Mouse (Mus musculus) midbrain, postnatal 0 days (tissue): ENCODE measurements around the gene Eps15l1. TPM values are rescaled to one million over a fixed set of nuclear protein-coding genes. Genes with fewer than 3 reads are reported as not detected.

ENCODE experiments used
- ATAC-seq: fragments of 200-750 bp; cut with Nextera tagmentation; 2 replicates; pipeline ENCODE4 v1.8.0; 2017; ENCODE audit warnings: moderate number of reproducible peaks, mild to moderate bottlenecking, moderate TSS enrichment, moderate library complexity; ENCODE audit not compliant: low FRiP score
- DNase-seq: peaks from one replicate; pipeline ENCODE4 v3.0.0-alpha.2; 2015; ENCODE audit warnings: low spot score
- H3K27ac ChIP-seq: fragments of 300-500 bp; sonication (generic); 2 replicates; pipeline ENCODE4 v1.5.1; 2014; ENCODE audit warnings: low read depth, mild to moderate bottlenecking, low read length, mixed read lengths
- H3K27me3 ChIP-seq: fragments of 300-500 bp; sonication (generic); 2 replicates; pipeline ENCODE4 v1.6.1; 2014; ENCODE audit warnings: low read length, control low read depth, mixed read lengths; ENCODE audit not compliant: insufficient read depth
- H3K36me3 ChIP-seq: fragments of 300-500 bp; sonication (generic); 2 replicates; pipeline ENCODE4 v1.6.1; 2014; ENCODE audit warnings: low read length, control low read depth, mixed read lengths; ENCODE audit not compliant: insufficient read depth
- H3K4me1 ChIP-seq: fragments of 300-500 bp; sonication (generic); 2 replicates; pipeline ENCODE4 v1.6.1; 2014; ENCODE audit warnings: mild to moderate bottlenecking, control low read depth, antibody characterized with exemption, low read length, mixed read lengths; ENCODE audit not compliant: insufficient read depth
- H3K4me2 ChIP-seq: fragments of 300-500 bp; sonication (generic); 2 replicates; pipeline ENCODE4 v1.6.1; 2014; ENCODE audit warnings: low read depth, mild to moderate bottlenecking, low read length, mixed read lengths; ENCODE audit not compliant: poor library complexity, severe bottlenecking
- H3K4me3 ChIP-seq: fragments of 300-500 bp; sonication (generic); 2 replicates; pipeline ENCODE4 v1.5.1; 2014; ENCODE audit warnings: low read depth, mild to moderate bottlenecking, low read length, moderate library complexity
- H3K9ac ChIP-seq: fragments of 300-500 bp; sonication (generic); replicated peaks from 2 replicates; pipeline ENCODE4 v1.6.1; 2014; ENCODE audit warnings: mild to moderate bottlenecking, low read length, moderate library complexity, mixed read lengths; ENCODE audit not compliant: poor library complexity, severe bottlenecking
- H3K9me3 ChIP-seq: fragments of 300-500 bp; sonication (generic); 2 replicates; pipeline ENCODE4 v1.6.1; 2016; ENCODE audit warnings: low read length, control low read depth
- CTCF ChIP-seq: IDR thresholded peaks from 2 replicates; pipeline ENCODE4 v1.5.1; 2016; ENCODE audit warnings: antibody characterized with exemption, mild to moderate bottlenecking
- WGBS: fragments of 180-500 bp; shearing (Covaris S2); extraction: QIAGEN DNeasy Blood & Tissue Kit; methylation state at CpG from one replicate; pipeline ENCODE4 v1.1.7; 2014; 5-methylcytosine and 5-hydroxymethylcytosine counted together
- polyA plus RNA-seq: library from polyadenylated mRNA; unstranded; fragments of >200 nt; fragmentation: Nextera tagmentation; extraction: Ambion mirVana; gene quantifications from 2 replicates; pipeline ENCODE4 v1.2.1, GENCODE M21; 2015
- total RNA-seq: library from RNA; depleted of rRNA; stranded (reverse); fragments of >200 nt; gene quantifications from 2 replicates; pipeline ENCODE4 v1.2.3, GENCODE M21; 2014

Eps15l1 gene
- total and polyA plus RNA-seq, 2 experiments from 2014 or later: 51.3 to 65.7 TPM

DNA sequence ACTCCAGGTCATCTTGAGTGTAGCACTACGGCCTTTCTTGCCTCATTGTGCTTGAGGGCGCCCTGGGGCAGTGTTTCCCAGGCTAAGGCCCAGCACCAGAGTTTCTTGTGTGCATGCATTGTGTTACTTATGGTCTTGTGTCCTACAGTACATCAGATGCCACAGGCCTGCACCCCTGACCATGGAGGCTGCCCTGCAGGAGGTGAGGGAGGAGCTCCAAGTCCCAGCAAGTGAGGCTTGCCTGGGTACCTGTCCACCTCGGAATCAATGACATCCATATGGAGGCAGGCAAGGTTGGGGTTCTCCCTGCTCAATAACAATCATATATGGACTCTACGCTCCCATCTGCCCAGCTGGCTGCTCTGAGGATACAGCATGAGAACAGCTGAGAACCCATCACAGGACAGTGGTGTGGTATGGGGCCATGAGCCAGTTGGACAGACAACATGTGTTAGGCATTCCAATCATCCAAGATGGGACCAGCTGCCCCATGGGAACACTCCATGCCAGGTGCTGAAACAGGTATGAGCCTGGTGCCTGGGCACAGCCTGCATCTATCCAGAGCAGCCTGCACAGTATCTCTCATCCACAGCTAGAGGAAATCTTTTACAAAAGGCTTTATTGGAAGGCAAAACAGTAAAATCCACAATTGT is 38.7 kb upstream of the Eps15l1 start:
- no peak overlapping the region for H3K4me3 ChIP-seq
- H3K36me3 ChIP-seq: peaks cover 70% of the 10 kb centered on the region
- H3K4me1 ChIP-seq: no peaks in the 10 kb centered on the region
- H3K9ac ChIP-seq: no peak overlapping the region
- no peak overlapping the region for H3K4me2 ChIP-seq
- WGBS: 94% methylated on average over 4 of the region's 4 CpGs
- DNase-seq (no peak), ATAC-seq (no peak)
- no peak overlapping the region for H3K27ac ChIP-seq
- no peak for TF ChIP-seq CTCF
- H3K9me3 ChIP-seq: no peaks in the 10 kb centered on the region
- H3K27me3 ChIP-seq: no peaks in the 10 kb centered on the region

- H3K27ac ChIP-seq: no peak overlapping the region
- no peak for TF ChIP-seq CTCF
- H3K4me1 ChIP-seq: no peaks in the 10 kb centered on the region
- peaks cover 68% of the 10 kb centered on the region for H3K36me3 ChIP-seq
- ATAC-seq (no peak), DNase-seq (no peak)
- no peaks in the 10 kb centered on the region for H3K9me3 ChIP-seq
- H3K4me2 ChIP-seq: no peak overlapping the region
- no peaks in the 10 kb centered on the region for H3K27me3 ChIP-seq
- no peak overlapping the region for H3K4me3 ChIP-seq
- WGBS: 93% methylated on average over 6 of the region's 6 CpGs
- H3K9ac ChIP-seq: no peak overlapping the region
Observed at GRCm38 (mm10) chr8:72458457-72458856, 37.2 kb upstream of the Eps15l1 start.

- H3K27ac ChIP-seq: no peak overlapping the region
- no peaks in the 10 kb centered on the region for H3K4me1 ChIP-seq
- ATAC-seq (no peak), DNase-seq (no peak)
- TF ChIP-seq CTCF: no peak
- no peak overlapping the region for H3K4me3 ChIP-seq
- H3K4me2 ChIP-seq: no peak overlapping the region
- H3K9me3 ChIP-seq: no peaks in the 10 kb centered on the region
- 96% methylated on average over 3 of the region's 3 CpGs for WGBS
- no peak overlapping the region for H3K9ac ChIP-seq
- H3K36me3 ChIP-seq: peaks cover 64% of the 10 kb centered on the region
- H3K27me3 ChIP-seq: no peaks in the 10 kb centered on the region
Observed at GRCm38 (mm10) chr8:72457806-72458205, 36.5 kb upstream of the Eps15l1 start.

DNA sequence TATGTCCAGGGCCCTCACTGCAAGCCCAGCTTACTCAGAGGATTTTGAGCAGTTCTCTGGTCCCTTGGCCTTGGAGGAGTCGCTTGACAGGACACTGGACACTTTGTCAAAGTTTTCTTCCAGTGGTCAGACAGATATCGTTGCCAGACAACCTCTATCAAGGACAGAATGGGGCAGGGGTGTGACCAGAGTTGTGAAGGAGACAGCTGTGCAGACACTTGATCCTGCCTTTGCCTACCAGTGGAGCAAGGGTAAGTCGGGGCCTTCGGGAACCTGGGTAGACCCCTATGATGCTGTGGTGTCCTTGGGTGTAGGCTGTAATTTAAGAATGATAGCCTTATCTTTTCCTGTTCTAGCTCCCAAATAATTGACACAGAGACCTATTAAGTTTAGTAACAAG is 34.1 kb upstream of the Eps15l1 start:
- no peaks in the 10 kb centered on the region for H3K9me3 ChIP-seq
- DNase-seq (no peak), ATAC-seq (no peak)
- H3K4me3 ChIP-seq: no peak overlapping the region
- no peak overlapping the region for H3K9ac ChIP-seq
- H3K27me3 ChIP-seq: no peaks in the 10 kb centered on the region
- peaks cover 55% of the 10 kb centered on the region for H3K36me3 ChIP-seq
- no peak overlapping the region for H3K4me2 ChIP-seq
- H3K4me1 ChIP-seq: no peaks in the 10 kb centered on the region
- TF ChIP-seq CTCF: no peak
- no peak overlapping the region for H3K27ac ChIP-seq
- WGBS: 88% methylated on average over 4 of the region's 4 CpGs

GRCm38 (mm10) chr8:72453904-72454303 is 32.6 kb upstream of the Eps15l1 start:
- ATAC-seq (no peak), DNase-seq (no peak)
- H3K4me3 ChIP-seq: no peak overlapping the region
- H3K27ac ChIP-seq: no peak overlapping the region
- peak; percentile 11; the same call in 1 of the 2 replicates for TF ChIP-seq CTCF
- WGBS: 98% methylated on average over 2 of the region's 2 CpGs
- H3K9me3 ChIP-seq: no peaks in the 10 kb centered on the region
- H3K4me1 ChIP-seq: no peaks in the 10 kb centered on the region
- H3K4me2 ChIP-seq: no peak overlapping the region
- H3K9ac ChIP-seq: no peak overlapping the region
- no peaks in the 10 kb centered on the region for H3K27me3 ChIP-seq
- H3K36me3 ChIP-seq: peaks cover 58% of the 10 kb centered on the region

GRCm38 (mm10) chr8:72451516-72451915 is 30.3 kb upstream of the Eps15l1 start:
- H3K27ac ChIP-seq: no peak overlapping the region
- WGBS: 94% methylated on average over 8 of the region's 8 CpGs
- H3K27me3 ChIP-seq: no peaks in the 10 kb centered on the region
- H3K4me2 ChIP-seq: no peak overlapping the region
- H3K4me3 ChIP-seq: no peak overlapping the region
- H3K4me1 ChIP-seq: no peaks in the 10 kb centered on the region
- ATAC-seq (no peak), DNase-seq (no peak)
- H3K9ac ChIP-seq: no peak overlapping the region
- peaks cover 49% of the 10 kb centered on the region for H3K36me3 ChIP-seq
- TF ChIP-seq CTCF: no peak
- H3K9me3 ChIP-seq: no peaks in the 10 kb centered on the region
